Mouse (Mus musculus) cerebellum, adult 8-10 months (tissue): ENCODE data around the gene Olfr613.
"Not testable (repeated sequence)": the region's sequence is repeated elsewhere in the genome, so short reads cannot be mapped to it uniquely, and the experiment has no call there.

Experiments used
- DNase-seq: peaks from one replicate; pipeline ENCODE4 v3.0.0; 2022

The Olfr613 gene

DNA sequence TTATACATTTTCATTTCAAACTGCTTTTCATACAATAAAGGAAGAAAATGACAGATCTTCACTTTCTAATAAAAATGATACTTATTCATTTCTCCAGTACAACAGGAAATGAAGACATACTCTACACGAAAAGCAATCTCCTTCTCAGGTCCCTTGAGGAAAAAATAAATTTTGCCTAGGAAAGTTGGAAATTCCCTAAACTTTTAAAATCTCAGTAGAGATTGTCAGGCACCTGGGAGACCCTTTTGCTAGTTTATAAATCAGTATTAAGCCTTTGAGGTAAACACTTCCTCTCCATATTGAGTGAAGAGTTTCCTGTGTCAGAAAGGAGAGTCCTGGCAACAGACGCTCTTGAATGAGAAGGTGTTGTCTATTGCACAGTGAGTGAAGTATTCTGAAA is at the start of gene Olfr613:
Olfr613 (plus strand) TSS at position 301 of the 400 bp plus-strand sequence.
- DNase-seq: no peak

DNA sequence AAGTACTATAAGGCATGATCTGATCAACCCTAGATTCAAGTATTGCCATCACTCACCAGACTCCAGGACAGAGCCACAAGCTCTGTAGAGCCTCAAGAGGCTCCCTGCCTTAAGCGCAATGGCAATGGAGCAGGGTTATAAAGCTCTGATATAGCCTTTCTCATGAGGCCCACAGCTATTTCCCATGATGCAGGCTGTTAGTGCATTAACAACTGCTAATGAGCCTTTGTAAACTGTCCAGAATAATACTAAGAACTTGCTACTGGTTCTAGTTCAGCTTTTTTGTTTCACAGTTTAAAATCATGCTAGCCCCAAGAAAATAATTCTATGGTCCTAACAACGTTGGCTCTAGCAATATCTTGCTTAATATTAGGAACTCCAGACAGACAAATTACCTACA is 35.9 kb upstream of the Olfr613 start, which contains the start of gene Olfr610:
Olfr610 (minus strand) TSS at position 101 of the 400 bp plus-strand sequence.
- DNase-seq: no peak

- not testable (repeated sequence) for DNase-seq
Measured at GRCm38 (mm10) chr7:103520746-103521145, 27.1 kb upstream of the Olfr613 start, which contains the start of gene Olfr611. Gene Olfr611 (minus strand): TSS chr7:103520846.

DNA sequence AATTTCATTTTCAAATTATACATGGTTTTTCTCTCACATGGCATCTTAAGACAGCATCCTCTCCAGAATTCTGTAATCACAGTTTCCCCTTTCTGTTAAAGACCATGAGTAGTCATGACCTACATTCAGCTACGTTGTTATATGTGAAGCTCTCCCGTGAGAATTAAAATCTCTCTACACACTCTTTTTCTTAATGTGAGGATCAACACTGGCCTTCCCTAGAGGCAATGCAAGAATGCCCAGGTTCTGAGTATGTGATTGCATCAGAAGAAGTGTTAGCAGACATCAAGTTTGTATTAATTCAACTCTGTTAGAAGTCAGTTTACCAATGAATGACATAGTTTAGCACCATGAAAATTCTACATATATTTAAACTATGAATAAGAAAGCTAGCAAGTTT is 5.3 kb upstream of the Olfr613 start, which contains the start of gene Olfr612:
Olfr612 (minus strand) TSS at position 101 of the 400 bp plus-strand sequence.
- not testable (repeated sequence) for DNase-seq

DNA sequence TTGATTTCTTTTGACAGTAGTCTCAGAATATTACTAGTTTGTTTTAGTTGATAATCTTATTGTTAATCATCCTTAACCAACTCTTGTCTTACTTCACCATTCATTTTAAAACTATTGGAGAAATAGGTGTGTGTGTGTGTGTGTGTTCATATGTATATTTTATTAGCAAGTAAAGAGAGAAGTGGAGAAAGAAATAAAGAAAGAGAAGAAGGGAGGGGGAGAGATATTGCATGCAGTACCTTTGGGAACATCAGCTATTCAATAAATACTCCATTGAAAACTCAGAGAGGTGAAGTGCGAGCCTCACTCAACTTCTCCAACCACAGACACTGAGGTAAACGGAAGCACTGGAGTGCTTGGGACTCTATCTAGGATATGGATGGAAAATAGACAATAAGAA is 7.9 kb downstream of the Olfr613 start, which contains the start of gene Olfr615:
Olfr615 (plus strand) TSS at position 301 of the 400 bp plus-strand sequence.
- DNase-seq: no peak

DNA sequence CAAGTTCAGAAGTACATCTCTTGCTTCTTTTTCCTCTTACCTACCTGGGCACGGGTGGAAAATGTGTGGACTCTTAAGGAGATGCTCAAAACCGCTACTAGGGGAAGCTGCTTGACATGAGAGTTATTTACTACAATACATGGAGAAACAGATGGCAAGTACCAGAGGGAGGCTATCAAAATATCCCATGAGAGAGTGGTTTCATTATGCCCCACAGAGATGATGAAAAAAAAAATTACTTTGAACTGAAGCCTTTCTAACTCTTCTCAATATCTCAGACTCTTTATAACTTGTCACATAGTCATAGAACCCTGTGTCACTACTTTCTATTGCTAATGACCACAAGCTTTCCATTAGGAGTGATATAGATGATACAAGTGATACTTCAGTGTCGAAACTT is 21.2 kb downstream of the Olfr613 start, which contains the start of gene Olfr616:
Olfr616 (minus strand) TSS at position 101 of the 400 bp plus-strand sequence.
- no peak for DNase-seq

DNA sequence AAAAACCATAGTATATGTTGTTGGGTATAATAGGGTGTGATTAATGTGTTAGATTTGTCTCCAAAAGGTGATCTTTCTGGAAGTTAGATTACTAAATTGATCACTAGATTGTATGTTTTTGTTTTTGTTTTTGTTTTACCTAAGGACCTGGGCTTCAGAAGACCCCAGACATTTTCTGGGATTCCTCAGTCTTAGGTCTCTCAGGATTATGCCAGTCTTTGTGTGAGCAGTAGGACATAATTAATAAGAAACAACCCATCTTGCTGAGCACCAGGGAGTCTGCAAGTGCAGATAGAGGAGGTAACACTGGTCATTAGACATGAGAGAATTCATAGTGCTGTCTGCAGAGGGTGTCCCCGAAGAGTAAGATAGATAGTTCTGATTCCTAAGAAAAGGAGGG is 24.9 kb downstream of the Olfr613 start, which contains the start of gene Olfr617:
Olfr617 (plus strand) TSS at position 301 of the 400 bp plus-strand sequence.
- DNase-seq: no peak

- DNase-seq: no peak
Measured at GRCm38 (mm10) chr7:103589803-103590202, 41.9 kb downstream of the Olfr613 start, which contains the start of gene Olfr618. Gene Olfr618 (plus strand): TSS chr7:103590103.

DNA sequence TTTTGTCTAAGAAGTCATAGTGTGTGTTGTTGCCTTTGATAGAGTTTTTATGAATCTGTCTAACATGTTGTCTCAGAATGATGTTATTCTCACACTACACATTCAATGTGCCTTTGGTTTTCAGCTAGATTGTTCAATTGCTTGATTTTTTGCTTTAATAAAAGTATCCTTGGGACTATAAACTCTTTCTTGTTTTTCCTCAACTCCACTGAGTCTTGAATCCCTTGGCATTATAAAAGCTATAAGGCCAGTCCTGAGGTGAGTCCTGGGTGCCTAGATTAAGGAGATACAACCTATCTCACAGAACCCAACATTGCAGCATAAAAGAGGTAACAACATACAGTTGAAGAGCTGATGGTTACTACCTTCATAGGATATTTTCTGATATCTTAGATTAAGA is 52.4 kb downstream of the Olfr613 start, which contains the start of gene Olfr619:
Olfr619 (plus strand) TSS at position 301 of the 400 bp plus-strand sequence.
- DNase-seq: no peak
